ENCODE assay signal across 14 mouse cellular contexts in the genomic region with DNA sequence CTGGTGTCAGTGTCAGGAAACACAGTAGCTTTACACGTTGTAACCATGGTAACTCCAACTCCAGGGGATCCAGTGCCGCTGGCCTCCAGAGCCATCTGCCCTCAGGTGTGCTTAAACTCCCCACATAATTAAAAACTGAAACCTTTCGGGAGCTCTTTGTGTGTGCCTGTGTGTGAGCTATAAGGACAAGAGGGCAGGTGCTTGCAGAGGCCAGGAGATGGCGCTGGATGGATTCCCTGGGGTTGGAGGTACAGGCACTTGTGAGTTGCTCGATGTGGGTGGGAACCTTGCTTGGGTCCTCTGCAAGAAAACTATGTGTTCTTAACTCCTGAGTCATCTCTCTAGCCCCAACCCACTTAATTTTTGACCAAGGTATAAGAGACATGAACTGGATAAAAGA.
DNase-seq lines count a peak whose midpoint lies in the region; ATAC-seq lines count a peak whose summit lies in the region.
"Had no signal": no experiment of that assay in that cellular context is flagged by ENCODE, and none has a peak within 500 bp of the region (broad histone marks: within the 10 kb centered on the region; RNA-seq: fewer than 3 reads in every experiment).

No protein-coding gene starts in this region.

- H3K4me1 ChIP-seq in hindbrain, embryonic 10.5 days (replicated peaks), result no peaks in the 10 kb centered on the region
- no peaks in the 10 kb centered on the region for H3K4me1 ChIP-seq in hindbrain, embryonic 11.5 days (replicated peaks; ENCODE audit: control insufficient read depth, insufficient read depth, low read length)
- H3K4me1 ChIP-seq: stomach, embryonic 15.5 days had no signal

- H3K4me3 ChIP-seq in hindbrain, embryonic 10.5 days, result no peak overlapping the region
- no peak overlapping the region for H3K4me3 ChIP-seq in hindbrain, embryonic 11.5 days (ENCODE audit: low read depth, low read length)
- H3K4me3 ChIP-seq: stomach, embryonic 15.5 days had no signal

- H3K27me3 ChIP-seq in hindbrain, embryonic 10.5 days (ENCODE audit: insufficient read depth, poor library complexity, severe bottlenecking), result no peaks in the 10 kb centered on the region
- no peaks in the 10 kb centered on the region for H3K27me3 ChIP-seq in hindbrain, embryonic 11.5 days (ENCODE audit: control insufficient read depth, insufficient read depth, low read length)
- H3K27me3 ChIP-seq: stomach, embryonic 15.5 days had no signal

- H3K27ac ChIP-seq in hindbrain, embryonic 10.5 days, result no peak overlapping the region
- H3K27ac ChIP-seq in hindbrain, embryonic 11.5 days (ENCODE audit: low read depth, low read length), result no peak overlapping the region
- H3K27ac ChIP-seq: stomach, embryonic 15.5 days had no signal

- no peaks in the 10 kb centered on the region for H3K9me3 ChIP-seq in hindbrain, embryonic 10.5 days
- no peaks in the 10 kb centered on the region for H3K9me3 ChIP-seq in hindbrain, embryonic 11.5 days (ENCODE audit: control insufficient read depth, low read length)
- H3K9me3 ChIP-seq: stomach, embryonic 15.5 days had no signal

- H3K36me3 ChIP-seq in hindbrain, embryonic 10.5 days, result peaks cover 10% of the 10 kb centered on the region; the same call in 1 of the 2 replicates
- H3K36me3 ChIP-seq in hindbrain, embryonic 11.5 days (ENCODE audit: control insufficient read depth, insufficient read depth, low read length), result no peaks in the 10 kb centered on the region

- 51% methylated on average over 5 of the region's 5 CpGs for WGBS in hindbrain, embryonic 10.5 days
- 57% methylated on average over 5 of the region's 5 CpGs for WGBS in hindbrain, embryonic 11.5 days

- no peak overlapping the region for H3K9ac ChIP-seq in hindbrain, embryonic 11.5 days (ENCODE audit: low read depth, low read length)
- H3K9ac ChIP-seq: stomach, embryonic 15.5 days had no signal

- peak; percentile 5 for DNase-seq in hindbrain, embryonic 10.5 days (ENCODE audit: low spot score)
- no peak for DNase-seq in hindbrain, embryonic 11.5 days (ENCODE audit: low spot score)
- DNase-seq in thymus, postnatal 4 days, result peak; percentile 36
- no peak for DNase-seq in thymus, adult 18-20 months
- DNase-seq in brain, adult 2 months (ENCODE audit: low read depth, low spot score), result peak; percentile 21
- DNase-seq in MN1 (ENCODE audit: low spot score), result no peak
- no peak for DNase-seq in frontal cortex, postnatal 25 days (ENCODE audit: low spot score in 2 of 2)
- DNase-seq: adrenal gland, postnatal 10 days; heart, adult 18-20 months; kidney, adult 11 months; thymus, postnatal 36 days had no signal

- no peak for ATAC-seq in hindbrain, embryonic 11.5 days (ENCODE audit: low FRiP score)
- no peak for ATAC-seq in monocyte, adult 5-6 weeks (replicated peaks; ENCODE audit: insufficient number of reproducible peaks, low FRiP score, low TSS enrichment, poor library complexity, severe bottlenecking)

- H3K4me2 ChIP-seq in hindbrain, embryonic 11.5 days (replicated peaks; ENCODE audit: low read depth, low read length), result no peak overlapping the region
- H3K4me2 ChIP-seq: midbrain, embryonic 11.5 days; stomach, embryonic 15.5 days had no signal

Comparison
In these comparisons a context has a peak if more than half of its experiments do, and no peak if none do; other contexts are left out.
1. DNase-seq: peak in hindbrain, embryonic 10.5 days (single experiment), thymus, postnatal 4 days (single experiment) and brain, adult 2 months (single experiment); none in hindbrain, embryonic 11.5 days (single experiment), thymus, adult 18-20 months (0 of 2), MN1 (single experiment) and frontal cortex, postnatal 25 days (0 of 2).